Mouse (Mus musculus) ES-Bruce4 (cell line): ENCODE measurements around the gene Hyal5.

Source experiments
- CTCF ChIP-seq: IDR thresholded peaks from one replicate; pipeline ENCODE4 v1.8.1; 2011; ENCODE audit warnings: low read depth, low read length
- POLR2A ChIP-seq: IDR thresholded peaks from one replicate; pipeline ENCODE4 v1.8.1; 2011; ENCODE audit warnings: low read length; ENCODE audit not compliant: insufficient read depth

- TF ChIP-seq CTCF (no peak), POLR2A (no peak)
Observed at GRCm38 (mm10) chr6:24910016-24910727, 52.4 kb downstream of the Hyal5 start.
